Mouse (Mus musculus) pancreas, adult 10 weeks (tissue): ENCODE data around the gene Zc3h12b. TPM values are rescaled to one million over a fixed set of nuclear protein-coding genes. Genes with fewer than 3 reads are reported as not detected.

Experiments
- polyA plus RNA-seq: library from polyadenylated mRNA; stranded (reverse); fragments of 350-450 nt; fragmentation: Illumina TruSeq; extraction: RNeasy Lipid Tissue Mini Kit (QIAGEN cat#74804); gene quantifications from one replicate; pipeline ENCODE4 v1.2.3, GENCODE M21; 2015; ENCODE audit warnings: low read depth, low replicate concordance; ENCODE audit not compliant: insufficient read depth

Gene Zc3h12b
- polyA plus RNA-seq, result 0.37 TPM

DNA sequence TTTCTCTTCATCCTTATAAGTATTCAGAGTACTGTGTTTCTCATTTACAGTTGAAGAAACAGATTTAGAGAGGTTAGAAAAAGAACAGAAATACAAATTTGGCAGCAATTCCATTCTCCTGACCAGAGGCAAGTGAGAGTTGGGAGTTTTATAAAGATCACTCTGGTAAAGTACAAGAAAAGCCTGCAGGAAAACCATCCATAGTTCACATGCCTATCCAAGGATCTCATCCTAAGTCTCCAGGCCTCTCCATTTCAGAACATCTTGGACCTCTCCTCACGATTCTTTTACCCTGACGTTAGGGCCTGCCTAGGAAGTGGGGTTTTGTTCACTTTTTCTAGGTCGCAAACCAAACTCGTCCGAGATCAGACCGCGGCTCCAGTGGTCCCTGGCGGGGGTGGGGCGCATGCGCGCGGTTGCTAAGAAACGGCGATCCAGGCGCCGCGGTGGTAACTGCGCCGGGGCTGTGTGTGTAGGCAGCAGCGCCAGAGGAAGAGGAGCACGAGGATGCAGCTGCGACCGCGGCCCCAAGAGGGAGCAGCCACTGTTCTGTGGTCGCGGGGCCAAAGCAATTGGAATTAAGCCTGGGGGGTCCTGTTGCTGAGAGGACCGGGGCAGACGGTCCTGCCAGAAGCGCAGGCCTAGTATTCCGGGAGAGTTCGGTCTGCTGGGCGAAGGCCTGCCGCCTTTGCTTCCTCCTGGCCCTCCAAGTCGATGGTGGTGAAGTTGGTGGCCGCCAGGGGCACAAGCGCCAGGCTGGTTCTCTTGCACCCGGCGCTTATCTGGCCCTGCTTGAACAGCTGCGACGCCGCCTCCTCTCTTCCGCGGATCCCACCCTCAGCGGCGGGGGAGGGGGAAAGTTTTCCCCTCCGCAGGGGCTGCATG is at the start of gene Zc3h12b:
Gene Zc3h12b (plus strand): TSS at position 452 of the 885 bp plus-strand sequence.

DNA sequence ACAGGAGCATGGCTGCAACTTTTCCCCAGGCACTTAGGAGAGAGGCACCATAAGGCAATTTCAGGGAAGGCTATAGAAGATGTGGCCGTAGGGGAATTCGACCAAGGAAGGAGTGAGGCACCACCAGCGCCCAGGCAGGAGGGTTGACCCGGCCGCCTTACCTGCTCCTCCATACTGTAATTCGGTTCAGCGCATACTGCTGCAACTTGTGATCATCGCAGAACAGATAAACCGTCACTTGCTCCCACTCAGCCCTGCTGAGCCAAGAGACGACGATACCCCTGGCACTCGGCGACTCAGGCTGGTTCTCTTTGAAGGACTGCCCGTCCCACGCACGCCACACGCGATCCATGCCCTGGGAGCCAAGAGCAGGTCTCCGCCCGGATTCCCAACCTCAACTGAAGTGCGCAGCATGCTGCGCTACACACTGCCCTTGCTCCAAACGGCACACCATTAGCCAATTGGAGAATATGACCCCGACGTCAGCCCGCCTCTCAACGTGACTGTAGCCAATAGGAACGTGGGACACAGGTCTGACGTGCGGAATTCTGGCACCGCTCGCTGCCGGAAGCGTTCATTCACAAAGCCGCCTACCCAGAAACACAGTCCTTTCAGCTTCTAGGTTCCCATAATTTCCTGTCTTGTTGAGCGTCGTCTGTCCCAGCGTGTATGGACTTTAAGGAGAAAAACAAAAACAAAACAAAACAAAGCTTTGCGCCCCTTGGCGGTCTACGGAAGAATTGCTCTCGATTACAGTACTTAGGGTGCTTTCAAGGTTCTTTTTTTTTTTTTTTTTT is 245.2 kb downstream of the Zc3h12b start, which contains the start of gene Las1l:
Gene Las1l (minus strand): TSS at position 466 of the 797 bp plus-strand sequence.

Other genes starting within 250 kb of the Zc3h12b start
- not detected for gene Asb12, start 153.7 kb upstream of the Zc3h12b start, polyA plus RNA-seq
- not detected for gene Pfn5, start 153.6 kb upstream of the Zc3h12b start, polyA plus RNA-seq
- gene Zc4h2, start 53.2 kb upstream of the Zc3h12b start, polyA plus RNA-seq, result 1.1 TPM
- 11.1 TPM for gene Las1l, start 245.3 kb downstream of the Zc3h12b start, polyA plus RNA-seq